Mouse (Mus musculus) layer of hippocampus, adult 9-10 months (tissue): ENCODE data around the gene Tomm20.
A peak's percentile ranks its signal among the peaks of the same experiment; 100 is the strongest.
"Not testable (repeated sequence)": the region's sequence is repeated elsewhere in the genome, so short reads cannot be mapped to it uniquely, and the experiment has no call there.

Experiments
- DNase-seq: peaks from one replicate; pipeline ENCODE4 v3.0.0; 2022; ENCODE audit warnings: low spot score

The Tomm20 gene

DNA sequence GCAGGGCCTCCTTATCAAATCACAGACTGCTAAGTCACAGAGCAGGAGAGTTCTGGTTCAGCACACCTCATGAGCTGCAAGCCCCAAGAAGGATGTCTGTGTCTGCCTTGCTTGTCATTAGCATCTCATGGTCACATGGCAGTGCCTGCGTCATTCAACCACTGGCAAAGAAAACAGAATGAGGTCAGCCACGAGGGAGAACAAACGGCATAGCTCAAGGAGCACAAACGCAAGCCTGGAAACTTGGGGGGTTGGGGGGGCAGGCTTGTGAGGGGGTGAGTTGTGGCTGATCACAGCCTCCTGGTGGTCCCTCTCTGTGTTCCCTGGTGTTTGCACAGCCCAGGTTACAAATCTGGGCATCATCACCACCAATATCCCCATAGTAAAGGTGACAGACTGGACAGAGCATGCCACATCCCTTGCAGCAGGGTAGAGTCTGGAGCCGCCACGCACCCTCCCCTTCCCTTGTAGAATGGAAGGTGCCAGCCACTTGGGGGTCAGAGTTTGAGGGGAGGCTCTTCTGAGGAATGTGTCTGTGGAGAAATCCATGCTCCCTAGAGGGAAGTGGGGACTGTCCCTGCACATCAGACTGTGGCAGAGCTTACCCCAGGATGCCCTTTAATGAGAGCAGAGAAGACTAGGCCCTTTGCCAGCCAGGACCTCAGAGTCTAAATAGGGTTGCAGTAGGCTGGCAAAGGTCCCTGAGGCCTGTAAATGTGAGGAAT, 61.3 kb downstream of the Tomm20 start:
- DNase-seq, result peak; percentile 59

DNA sequence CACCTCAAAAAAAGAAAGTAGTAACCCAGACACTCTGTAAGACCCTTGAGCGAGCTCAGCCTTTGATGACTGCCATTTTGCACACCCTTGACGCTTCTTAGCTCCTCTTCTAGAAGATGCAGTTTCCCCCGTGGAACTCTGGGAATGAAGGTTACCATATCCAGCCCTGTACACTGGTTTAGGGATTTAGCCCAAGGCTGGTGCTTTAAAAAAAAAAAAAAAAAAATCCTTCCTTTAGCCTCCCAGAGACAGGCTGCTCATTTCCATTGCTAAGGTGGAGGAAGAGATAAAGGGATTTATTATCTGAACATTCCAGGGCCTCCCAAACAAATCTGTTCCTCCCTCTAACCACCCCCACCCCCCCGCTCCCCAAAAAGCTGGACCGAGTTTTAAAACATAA, 61.9 kb downstream of the Tomm20 start:
- DNase-seq, result no peak

DNA sequence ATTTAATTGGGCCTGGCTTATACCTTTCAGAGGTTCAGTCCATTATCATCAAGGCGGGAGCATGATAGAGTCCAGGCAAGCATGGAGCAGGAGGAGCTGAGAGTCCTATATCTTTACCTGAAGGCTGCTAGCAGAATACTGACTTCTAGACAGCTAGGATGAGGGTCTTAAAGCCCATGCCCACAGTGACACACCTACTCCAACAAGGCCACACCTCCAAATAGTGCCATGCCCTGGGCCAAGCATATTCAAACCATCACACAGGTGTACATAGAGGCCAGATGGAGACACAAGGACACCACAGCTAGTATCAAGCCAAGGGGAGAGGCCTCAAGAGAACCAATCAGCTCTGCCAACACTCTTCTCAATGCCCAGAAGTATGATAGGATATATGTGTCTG, 63.1 kb downstream of the Tomm20 start:
- not testable (repeated sequence) for DNase-seq

DNA sequence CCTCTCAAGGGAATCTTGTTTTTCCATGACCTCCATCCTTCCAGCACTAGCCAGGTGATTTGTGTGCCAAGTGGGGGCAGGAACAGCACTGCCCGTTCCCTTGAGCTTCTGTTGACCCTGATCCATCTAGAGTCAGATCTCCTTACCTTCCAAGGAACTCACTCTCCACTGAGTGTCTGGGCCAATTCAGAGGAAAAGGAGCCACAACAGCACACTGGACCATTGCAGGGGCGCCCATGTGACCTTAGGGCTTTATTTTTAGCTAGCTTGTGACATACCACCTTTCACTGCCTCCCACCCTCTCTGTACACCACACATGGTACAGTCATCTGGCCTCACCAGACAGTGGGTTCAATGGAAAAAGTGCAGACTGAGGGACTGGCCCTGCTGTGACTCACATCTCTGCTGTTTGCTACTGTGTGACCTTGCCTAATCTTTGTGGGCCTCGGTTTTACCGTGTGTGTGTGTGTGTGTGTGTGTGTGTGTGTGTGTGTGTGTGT, 64.0 kb downstream of the Tomm20 start:
- DNase-seq, result no peak
